Mouse (Mus musculus) small intestine, adult 2 months (tissue): ENCODE results near the gene Mipep. TPM values are rescaled to one million over a fixed set of nuclear protein-coding genes. Genes with fewer than 3 reads are reported as not detected.

Experiments used
- H3K27ac ChIP-seq: fragments of 200-500 bp; 2 replicates; pipeline ENCODE4 v1.5.1; 2012; ENCODE audit warnings: low read depth, low read length, control low read depth, inconsistent platforms; ENCODE audit not compliant: insufficient read depth
- H3K27me3 ChIP-seq: fragments of 200-500 bp; 2 replicates; pipeline ENCODE4 v1.6.1; 2012; ENCODE audit warnings: mild to moderate bottlenecking, moderate library complexity, low read length, inconsistent platforms; ENCODE audit not compliant: control insufficient read depth, insufficient read depth
- H3K36me3 ChIP-seq: fragments of 200-500 bp; 2 replicates; pipeline ENCODE4 v1.6.1; 2012; ENCODE audit warnings: mild to moderate bottlenecking, low read length, control low read depth, inconsistent platforms; ENCODE audit not compliant: control insufficient read depth, insufficient read depth
- H3K4me1 ChIP-seq: fragments of 200-500 bp; 2 replicates; pipeline ENCODE4 v1.6.1; 2012; ENCODE audit warnings: low read length, inconsistent platforms, mixed read lengths; ENCODE audit not compliant: control insufficient read depth, insufficient read depth, insufficient read length
- H3K4me3 ChIP-seq: fragments of 200-500 bp; 2 replicates; pipeline ENCODE4 v1.5.1; 2012; ENCODE audit warnings: low read depth, mild to moderate bottlenecking, control low read depth, inconsistent platforms, low read length, moderate library complexity
- CTCF ChIP-seq: fragments of 200-500 bp; IDR thresholded peaks from 2 replicates; pipeline ENCODE4 v1.5.1; 2012; ENCODE audit warnings: low read depth, mild to moderate bottlenecking, control low read depth, inconsistent platforms, low read length, moderate library complexity, mixed read lengths; ENCODE audit not compliant: insufficient replicate concordance, insufficient read length; ENCODE audit errors: extremely low read depth
- POLR2A ChIP-seq: fragments of 200-500 bp; IDR thresholded peaks from 2 replicates; pipeline ENCODE4 v1.6.1; 2012; ENCODE audit warnings: low read depth, mild to moderate bottlenecking, control low read depth, inconsistent platforms, low read length, moderate library complexity
- WGBS: fragments of 180-500 bp; shearing (Covaris S2); methylation state at CpG from one replicate; pipeline ENCODE4 v1.1.7; 2018; 5-methylcytosine and 5-hydroxymethylcytosine counted together
- polyA plus RNA-seq: library from polyadenylated mRNA; depleted of rRNA; stranded (reverse); fragments of >200 nt; gene quantifications from 2 replicates; pipeline ENCODE4 v1.2.3, GENCODE M21; 2012

Mipep gene
- polyA plus RNA-seq, 1 experiment: 6.2 TPM

- WGBS: 72% methylated on average over 6 of the region's 6 CpGs
- Histone ChIP-seq H3K27me3 (no peaks in the 10 kb centered on the region), H3K36me3 (no peaks in the 10 kb centered on the region)
These were observed 101.1 kb downstream of the Mipep start for GRCm38 (mm10) chr14:60885361-60885950.

GRCm38 (mm10) chr14:60893882-60894281 lies 109.5 kb downstream of the Mipep start:
- no peaks in the 10 kb centered on the region for H3K4me1 ChIP-seq
- H3K36me3 ChIP-seq: no peaks in the 10 kb centered on the region
- H3K27ac ChIP-seq: no peak overlapping the region
- 95% methylated on average over 10 of the region's 10 CpGs for WGBS
- no peak overlapping the region for H3K4me3 ChIP-seq
- TF ChIP-seq POLR2A (no peak), CTCF (no peak)
- H3K27me3 ChIP-seq: no peaks in the 10 kb centered on the region

More at GRCm38 (mm10) chr14:60885361-60885950, 101.1 kb downstream of the Mipep start:
- Histone ChIP-seq H3K4me1 (no peaks in the 10 kb centered on the region), H3K27ac (no peak overlapping the region), H3K4me3 (no peak overlapping the region)
- TF ChIP-seq POLR2A (no peak), CTCF (no peak)

GRCm38 (mm10) chr14:60895172-60896000 lies 111.0 kb downstream of the Mipep start:
- Histone ChIP-seq H3K36me3 (no peaks in the 10 kb centered on the region), H3K4me3 (no peak overlapping the region), H3K27me3 (no peaks in the 10 kb centered on the region), H3K4me1 (peaks cover 6% of the 10 kb centered on the region; the same call in 1 of the 2 replicates), H3K27ac (no peak overlapping the region)
- no peak for TF ChIP-seq POLR2A
- TF ChIP-seq CTCF: no peak
- 80% methylated on average over 19 of the region's 19 CpGs for WGBS

- WGBS: 90% methylated on average over 5 of the region's 5 CpGs
These were observed 113.8 kb downstream of the Mipep start for GRCm38 (mm10) chr14:60898086-60898667.

GRCm38 (mm10) chr14:60904501-60904900 lies 120.1 kb downstream of the Mipep start:
- peaks cover 9% of the 10 kb centered on the region for H3K4me1 ChIP-seq
- 22% methylated on average over 4 of the region's 4 CpGs for WGBS
- H3K27me3 ChIP-seq: no peaks in the 10 kb centered on the region
- H3K27ac ChIP-seq: no peak overlapping the region
- TF ChIP-seq POLR2A (no peak), CTCF (no peak)
- no peak overlapping the region for H3K4me3 ChIP-seq
- no peaks in the 10 kb centered on the region for H3K36me3 ChIP-seq

More at GRCm38 (mm10) chr14:60898086-60898667, 113.8 kb downstream of the Mipep start:
- Histone ChIP-seq H3K27me3 (no peaks in the 10 kb centered on the region), H3K27ac (no peak overlapping the region), H3K4me3 (no peak overlapping the region), H3K4me1 (peaks cover 6% of the 10 kb centered on the region; the same call in 1 of the 2 replicates), H3K36me3 (no peaks in the 10 kb centered on the region)
- no peak for TF ChIP-seq POLR2A
- no peak for TF ChIP-seq CTCF

GRCm38 (mm10) chr14:60906421-60907374 lies 122.3 kb downstream of the Mipep start:
- no peak overlapping the region for H3K4me3 ChIP-seq
- WGBS: 78% methylated on average over 10 of the region's 10 CpGs
- peaks cover 8% of the 10 kb centered on the region for H3K4me1 ChIP-seq
- H3K36me3 ChIP-seq: no peaks in the 10 kb centered on the region
- H3K27me3 ChIP-seq: no peaks in the 10 kb centered on the region
- no peak overlapping the region for H3K27ac ChIP-seq
- no peak for TF ChIP-seq CTCF
- no peak for TF ChIP-seq POLR2A
